Mouse (Mus musculus) ES-E14 (cell line): Measurements from ENCODE around the gene Pcbp3. TPM values are rescaled to one million over a fixed set of nuclear protein-coding genes. Genes with fewer than 3 reads are reported as not detected.

Experiments used
- DNase-seq: peaks from one replicate; pipeline ENCODE4 v3.0.0-alpha.2; 2013; ENCODE audit warnings: low read depth, low spot score
- H3K27ac ChIP-seq: 2 replicates; pipeline ENCODE4 v1.5.1; 2012; ENCODE audit warnings: low read depth, mild to moderate bottlenecking, low read length, moderate library complexity, mixed read lengths; ENCODE audit not compliant: poor library complexity, insufficient read depth, severe bottlenecking
- H3K36me3 ChIP-seq: 2 replicates; pipeline ENCODE4 v1.6.1; 2012; ENCODE audit warnings: mild to moderate bottlenecking, low read length, moderate library complexity, mixed read lengths; ENCODE audit not compliant: control insufficient read depth, poor library complexity, insufficient read depth, severe bottlenecking
- H3K4me1 ChIP-seq, 2 experiments: fragments of 150-350 bp in 1 of 2; sonication (generic) in 1 of 2; 2 replicates each; pipeline ENCODE4 v1.6.1; 2012; ENCODE audit warnings: low read length in 2 of 2, mild to moderate bottlenecking in 1 of 2, mixed read lengths in 1 of 2; ENCODE audit not compliant: control insufficient read depth in 2 of 2, insufficient read depth in 2 of 2, poor library complexity in 1 of 2
- H3K4me3 ChIP-seq, 2 experiments: fragments of 150-350 bp in 1 of 2; sonication (generic) in 1 of 2; 2 replicates each; pipeline ENCODE4 v1.5.1; 2012; ENCODE audit warnings: low read length in 2 of 2, low read depth in 1 of 2, mild to moderate bottlenecking in 1 of 2, mixed read lengths in 1 of 2; ENCODE audit not compliant: insufficient read depth in 1 of 2, poor library complexity in 1 of 2, severe bottlenecking in 1 of 2
- H3K9ac ChIP-seq: 2 replicates; pipeline ENCODE4 v1.6.1; 2012; ENCODE audit warnings: low read depth, mild to moderate bottlenecking, low read length, mixed read lengths; ENCODE audit not compliant: poor library complexity, insufficient read depth, severe bottlenecking
- H3K9me3 ChIP-seq: fragments of 150-350 bp; sonication (generic); 2 replicates; pipeline ENCODE4 v1.6.1; 2012; ENCODE audit warnings: low read depth, mild to moderate bottlenecking, low read length; ENCODE audit not compliant: control insufficient read depth, insufficient read depth
- CHD2 ChIP-seq: IDR thresholded peaks from 2 replicates; pipeline ENCODE4 v1.6.1; 2014; ENCODE audit warnings: mild to moderate bottlenecking, low read depth, low read length, inconsistent platforms
- HCFC1 ChIP-seq: IDR thresholded peaks from 2 replicates; pipeline ENCODE4 v1.6.1; 2012; ENCODE audit warnings: low read length, inconsistent platforms, borderline replicate concordance; ENCODE audit not compliant: insufficient read depth
- MAFK ChIP-seq: IDR thresholded peaks from 2 replicates; pipeline ENCODE4 v1.6.1; 2014; ENCODE audit warnings: mild to moderate bottlenecking, low read depth, low read length, inconsistent platforms; ENCODE audit not compliant: insufficient read depth
- ZC3H11A ChIP-seq: IDR thresholded peaks from 2 replicates; pipeline ENCODE4 v1.6.1; 2012; ENCODE audit warnings: low read depth, mild to moderate bottlenecking, inconsistent platforms, low read length, borderline replicate concordance
- ZNF384 ChIP-seq: IDR thresholded peaks from 2 replicates; pipeline ENCODE4 v1.6.1; 2012; ENCODE audit warnings: low read depth, low read length, inconsistent platforms
- in situ Hi-C, 2 experiments: fragments of 600-800 bp; cut with MboI; formaldehyde crosslinking; loops; one replicate each; pipeline ENCODE4 v1.15.1; 2025; ENCODE audit warnings: low sequenced_read_pairs in 2 of 2, inconsistent platforms in 1 of 2; ENCODE audit not compliant: unreplicated experiment in 2 of 2
- total RNA-seq: library from RNA; depleted of rRNA; stranded (reverse); fragments of 300-350 nt; gene quantifications from 2 replicates; pipeline ENCODE4 v1.2.3, GENCODE M21; 2012

Pcbp3 gene
- total RNA-seq, 1 experiment = 7.9 TPM

DNA sequence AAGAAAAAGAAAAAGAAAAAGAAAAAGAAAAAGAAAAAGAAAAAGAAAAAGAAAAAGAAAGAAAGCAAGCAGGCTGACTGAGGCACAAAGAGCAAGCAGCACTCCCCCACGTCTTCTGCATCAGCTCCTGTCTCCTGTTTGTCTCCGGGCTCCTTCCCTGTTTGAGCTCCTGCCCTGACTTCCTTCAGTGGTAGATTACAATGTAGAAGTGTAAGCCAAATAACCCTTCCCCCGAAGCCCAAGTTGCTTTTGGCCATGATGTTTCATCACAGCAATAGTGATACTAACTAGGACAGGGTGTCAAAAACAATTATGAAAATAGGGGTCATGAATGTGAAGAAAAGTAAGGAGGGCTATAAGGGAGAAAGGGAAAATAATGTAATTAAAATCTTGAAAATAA is 43.6 kb downstream of the Pcbp3 start:
- Histone ChIP-seq H3K27ac (no peak overlapping the region), H3K9ac (no peak overlapping the region), H3K36me3 (no peaks in the 10 kb centered on the region), H3K9me3 (peaks cover 15% of the 10 kb centered on the region), H3K4me1 (no peaks in the 10 kb centered on the region), H3K4me3 (no peak overlapping the region)
- in situ Hi-C loops = no loop called here
- DNase-seq = no peak
- TF ChIP-seq ZC3H11A (no peak), ZNF384 (no peak), CHD2 (no peak), MAFK (no peak), HCFC1 (no peak)

DNA sequence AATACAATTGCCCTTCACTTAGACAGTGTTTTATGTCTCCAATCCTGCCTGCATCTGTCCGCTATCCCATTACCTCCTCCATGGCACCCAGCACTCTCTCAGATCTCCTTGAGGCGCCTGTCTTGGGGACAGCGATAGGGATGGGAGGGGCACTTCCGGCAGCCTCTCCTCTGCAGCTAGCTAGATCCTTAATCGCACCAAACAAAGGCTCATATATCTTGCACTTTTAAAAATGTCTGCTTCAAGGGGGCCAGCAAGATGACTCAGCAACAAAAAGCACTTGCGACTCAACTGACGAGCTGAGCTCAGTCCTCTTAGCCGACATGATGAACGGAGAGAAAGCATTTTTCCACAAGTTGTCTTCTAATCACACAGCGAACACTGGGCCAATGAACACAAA is 55.3 kb downstream of the Pcbp3 start:
- H3K27ac ChIP-seq = no peak overlapping the region
- peaks cover 4 to 12% of the 10 kb centered on the region in 2 experiments; a peak in 3 of 4 replicates for H3K4me1 ChIP-seq
- no peaks in the 10 kb centered on the region for H3K9me3 ChIP-seq
- no peaks in the 10 kb centered on the region for H3K36me3 ChIP-seq
- no peak for TF ChIP-seq ZNF384
- peak; percentile 68 for TF ChIP-seq MAFK
- no peak overlapping the region for H3K4me3 ChIP-seq
- no peak overlapping the region for H3K9ac ChIP-seq
- no peak for DNase-seq
- in situ Hi-C loops = no loop called here

DNA sequence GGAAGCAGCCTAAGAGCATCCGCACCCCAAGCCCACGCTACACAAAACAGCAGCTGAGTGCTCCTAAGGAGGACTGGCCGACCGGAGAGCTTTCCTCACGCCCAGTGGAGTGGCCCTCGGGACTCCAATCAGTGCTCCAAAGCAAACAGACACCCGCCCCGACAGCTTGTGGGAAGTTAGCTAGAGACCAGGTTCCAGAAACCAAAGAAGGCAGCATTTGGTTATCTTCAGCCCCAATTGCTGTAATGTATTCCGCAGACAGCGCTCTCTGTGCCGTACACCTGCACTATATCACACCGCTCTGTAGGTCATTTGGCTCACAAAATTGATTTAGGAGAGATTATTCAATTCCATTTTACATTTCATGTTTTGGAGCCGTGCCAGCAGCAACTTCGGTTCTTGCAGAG is 55.7 kb downstream of the Pcbp3 start:
- Histone ChIP-seq H3K9me3 (no peaks in the 10 kb centered on the region), H3K27ac (no peak overlapping the region), H3K4me3 (no peak overlapping the region; a peak in 1 of 4 replicates), H3K9ac (no peak overlapping the region), H3K36me3 (no peaks in the 10 kb centered on the region), H3K4me1 (peaks cover 4 to 12% of the 10 kb centered on the region in 2 experiments; a peak in 3 of 4 replicates)
- in situ Hi-C loops = no loop called here
- TF ChIP-seq MAFK = no peak
- TF ChIP-seq CHD2 = no peak
- TF ChIP-seq ZC3H11A = no peak
- no peak for TF ChIP-seq ZNF384
- TF ChIP-seq HCFC1 = no peak
- no peak for DNase-seq

DNA sequence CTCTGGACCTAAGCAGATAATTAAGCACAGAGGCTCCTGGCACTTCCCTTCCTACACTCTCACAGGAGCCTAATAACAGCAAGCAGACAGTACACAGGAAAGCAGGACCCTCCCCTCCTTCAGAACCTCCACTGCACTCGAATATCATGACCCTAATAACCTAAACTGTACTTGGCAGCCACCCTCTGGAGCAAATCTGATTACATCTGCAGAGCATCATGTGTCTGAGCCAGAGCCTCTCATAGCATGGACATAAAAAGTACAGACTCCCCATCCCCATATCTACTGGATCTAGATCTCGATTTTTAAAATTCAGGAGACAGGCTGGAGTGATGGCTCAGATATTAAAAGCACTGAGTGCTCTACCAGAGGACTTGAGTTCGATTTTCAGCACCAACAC is 58.0 kb downstream of the Pcbp3 start:
- Histone ChIP-seq H3K4me3 (no peak overlapping the region), H3K9ac (no peak overlapping the region), H3K9me3 (no peaks in the 10 kb centered on the region), H3K4me1 (peaks cover 4 to 12% of the 10 kb centered on the region in 2 experiments; a peak in 3 of 4 replicates), H3K27ac (no peak overlapping the region), H3K36me3 (no peaks in the 10 kb centered on the region)
- DNase-seq = no peak
- TF ChIP-seq CHD2 (no peak), MAFK (no peak), ZNF384 (no peak), ZC3H11A (no peak), HCFC1 (no peak)
- in situ Hi-C loops = no loop called here

DNA sequence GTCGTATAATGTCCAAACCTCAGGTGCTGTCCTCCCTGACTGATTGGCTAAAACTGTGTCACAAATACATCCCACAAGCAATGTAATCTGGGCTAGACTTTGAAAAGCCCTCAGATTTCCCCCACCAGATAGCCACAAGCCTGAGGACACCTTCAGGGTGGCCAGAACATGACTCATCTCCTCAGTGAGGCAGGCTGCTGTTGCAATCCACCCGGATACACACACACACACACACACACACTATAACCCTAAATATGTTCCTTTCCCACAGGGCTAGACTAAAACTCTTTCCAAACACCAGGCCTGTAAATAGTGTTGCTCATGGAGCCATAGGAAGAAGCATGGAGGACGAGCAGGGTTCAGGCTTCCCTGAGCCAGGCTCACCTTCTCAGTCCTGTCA is 58.6 kb downstream of the Pcbp3 start:
- H3K27ac ChIP-seq = no peak overlapping the region
- H3K9me3 ChIP-seq = no peaks in the 10 kb centered on the region
- H3K9ac ChIP-seq = no peak overlapping the region
- in situ Hi-C loops = no loop called here
- DNase-seq = no peak
- H3K36me3 ChIP-seq = no peaks in the 10 kb centered on the region
- peaks cover 4 to 12% of the 10 kb centered on the region in 2 experiments; a peak in 3 of 4 replicates for H3K4me1 ChIP-seq
- no peak overlapping the region for H3K4me3 ChIP-seq
- TF ChIP-seq ZC3H11A (no peak), MAFK (no peak), ZNF384 (no peak), CHD2 (no peak), HCFC1 (no peak)
